Mouse (Mus musculus) right cerebral cortex, adult 2 months (tissue): ENCODE data around the gene Nhsl1.

Source experiments
- DNase-seq, 2 experiments: peaks; one replicate each; pipeline ENCODE4 v3.0.0; 2021 to 2022; ENCODE audit warnings: low spot score in 2 of 2

Nhsl1 gene

GRCm38 (mm10) chr10:18347231-18347630 is 28.4 kb downstream of the Nhsl1 start:
- no peak for DNase-seq

GRCm38 (mm10) chr10:18350781-18351180 is 32.0 kb downstream of the Nhsl1 start:
- no peak for DNase-seq

- DNase-seq = no peak
These were observed 34.2 kb downstream of the Nhsl1 start for GRCm38 (mm10) chr10:18352937-18353336.

GRCm38 (mm10) chr10:18354103-18354502 is 35.3 kb downstream of the Nhsl1 start:
- no peak for DNase-seq

GRCm38 (mm10) chr10:18356461-18356860 is 37.7 kb downstream of the Nhsl1 start:
- DNase-seq = no peak

- DNase-seq = no peak
These were observed 38.4 kb downstream of the Nhsl1 start for GRCm38 (mm10) chr10:18357212-18357611.

- DNase-seq = no peak
These were observed 39.7 kb downstream of the Nhsl1 start for GRCm38 (mm10) chr10:18358461-18358860.

GRCm38 (mm10) chr10:18360175-18360574 is 41.4 kb downstream of the Nhsl1 start:
- peak; percentile 6 to 26 for DNase-seq

GRCm38 (mm10) chr10:18365432-18365831 is 46.6 kb downstream of the Nhsl1 start:
- DNase-seq = no peak

- DNase-seq = no peak
These were observed 47.9 kb downstream of the Nhsl1 start for GRCm38 (mm10) chr10:18366697-18367096.

- no peak for DNase-seq
These were observed 49.3 kb downstream of the Nhsl1 start for GRCm38 (mm10) chr10:18368111-18368510.

- no peak for DNase-seq
These were observed 51.9 kb downstream of the Nhsl1 start for GRCm38 (mm10) chr10:18370475-18371286.

GRCm38 (mm10) chr10:18371866-18372265 is 53.1 kb downstream of the Nhsl1 start:
- DNase-seq = no peak

- DNase-seq = no peak
These were observed 56.5 kb downstream of the Nhsl1 start for GRCm38 (mm10) chr10:18375301-18375700.

GRCm38 (mm10) chr10:18384766-18385165 is 66.0 kb downstream of the Nhsl1 start:
- DNase-seq = no peak

- no peak for DNase-seq
These were observed 67.4 kb downstream of the Nhsl1 start for GRCm38 (mm10) chr10:18386224-18386623.

GRCm38 (mm10) chr10:18388784-18389575 is 70.2 kb downstream of the Nhsl1 start:
- peak; percentile 48 to 73 for DNase-seq

GRCm38 (mm10) chr10:18390004-18390403 is 71.2 kb downstream of the Nhsl1 start:
- DNase-seq = no peak

- DNase-seq = peak; percentile 79 to 81
These were observed 72.8 kb downstream of the Nhsl1 start for GRCm38 (mm10) chr10:18391608-18392007.

- no peak for DNase-seq
These were observed 73.5 kb downstream of the Nhsl1 start for GRCm38 (mm10) chr10:18392268-18392667.

- no peak for DNase-seq
These were observed 75.0 kb downstream of the Nhsl1 start for GRCm38 (mm10) chr10:18393740-18394139.

GRCm38 (mm10) chr10:18394270-18394669 is 75.5 kb downstream of the Nhsl1 start:
- no peak for DNase-seq

GRCm38 (mm10) chr10:18400089-18400644 is 81.4 kb downstream of the Nhsl1 start:
- no peak for DNase-seq
